Mouse (Mus musculus) forebrain, embryonic 14.5 days (tissue): Measurements from ENCODE around the gene Ell. TPM values are rescaled to one million over a fixed set of nuclear protein-coding genes. Genes with fewer than 3 reads are reported as not detected.
"Not testable (repeated sequence)": the region's sequence is repeated elsewhere in the genome, so short reads cannot be mapped to it uniquely, and the experiment has no call there.

Source experiments
- ATAC-seq: fragments of 200-750 bp; cut with Nextera tagmentation; 2 replicates; pipeline ENCODE4 v1.8.0; 2017; ENCODE audit warnings: mild to moderate bottlenecking, moderate library complexity
- DNase-seq: peaks from one replicate; pipeline ENCODE4 v3.0.0-alpha.2; 2015; ENCODE audit warnings: low spot score
- H3K27ac ChIP-seq: fragments of 300-500 bp; sonication (generic); 2 replicates; pipeline ENCODE4 v1.5.1; 2014; ENCODE audit warnings: low read depth, mild to moderate bottlenecking, control low read depth, low read length, moderate library complexity
- H3K27me3 ChIP-seq: fragments of 300-500 bp; sonication (generic); replicated peaks from 2 replicates; pipeline ENCODE4 v1.6.1; 2014; ENCODE audit warnings: low read length, control low read depth, mixed read lengths; ENCODE audit not compliant: control insufficient read depth, insufficient read depth
- H3K36me3 ChIP-seq: fragments of 300-500 bp; sonication (generic); 2 replicates; pipeline ENCODE4 v1.6.1; 2014; ENCODE audit warnings: low read length, control low read depth; ENCODE audit not compliant: control insufficient read depth, insufficient read depth
- H3K4me1 ChIP-seq: fragments of 300-500 bp; sonication (generic); 2 replicates; pipeline ENCODE4 v1.6.1; 2014; ENCODE audit warnings: antibody characterized with exemption, low read length, control low read depth; ENCODE audit not compliant: control insufficient read depth, insufficient read depth
- H3K4me2 ChIP-seq: fragments of 300-500 bp; sonication (generic); 2 replicates; pipeline ENCODE4 v1.6.1; 2014; ENCODE audit warnings: mild to moderate bottlenecking, control low read depth, low read length
- H3K4me3 ChIP-seq: fragments of 300-500 bp; sonication (generic); 2 replicates; pipeline ENCODE4 v1.5.1; 2014; ENCODE audit warnings: low read depth, low read length, control low read depth
- H3K9ac ChIP-seq: fragments of 300-500 bp; sonication (generic); 2 replicates; pipeline ENCODE4 v1.6.1; 2014; ENCODE audit warnings: mild to moderate bottlenecking, low read length, control low read depth, moderate library complexity
- H3K9me3 ChIP-seq: fragments of 300-500 bp; sonication (generic); replicated peaks from 2 replicates; pipeline ENCODE4 v1.6.1; 2016; ENCODE audit warnings: low read length, control low read depth, mixed read lengths; ENCODE audit not compliant: control insufficient read depth
- WGBS: fragments of 180-500 bp; shearing (Covaris S2); extraction: QIAGEN DNeasy Blood & Tissue Kit; methylation state at CpG from one replicate; pipeline ENCODE4 v1.1.7; 2014; 5-methylcytosine and 5-hydroxymethylcytosine counted together
- polyA plus RNA-seq: library from polyadenylated mRNA; unstranded; fragments of >200 nt; fragmentation: Nextera tagmentation; extraction: Ambion mirVana; gene quantifications from 2 replicates; pipeline ENCODE4 v1.2.1, GENCODE M21; 2014

Ell gene
- polyA plus RNA-seq, 1 experiment from 2014 or later = 15.1 TPM

GRCm38 (mm10) chr8:70505698-70506327 is 33.4 kb upstream of the Ell start:
- peaks cover 29% of the 10 kb centered on the region for H3K27me3 ChIP-seq
- no peaks in the 10 kb centered on the region for H3K9me3 ChIP-seq
- H3K27ac ChIP-seq = peak overlapping the region; percentile 85; the same call in 1 of the 2 replicates
- peaks cover 16% of the 10 kb centered on the region for H3K4me1 ChIP-seq
- no peak for DNase-seq
- peak overlapping the region; percentile 89 for H3K4me2 ChIP-seq
- ATAC-seq = no peak; the same call in 1 of the 2 replicates
- peak overlapping the region; percentile 52 for H3K4me3 ChIP-seq
- H3K36me3 ChIP-seq = peaks cover 29% of the 10 kb centered on the region
- 44% methylated on average over 32 of the region's 32 CpGs for WGBS
- H3K9ac ChIP-seq = peak overlapping the region; percentile 75

- Histone ChIP-seq H3K4me1 (peaks cover 16% of the 10 kb centered on the region), H3K9ac (peak within 1 kb of the TSS; percentile 75), H3K27me3 (peaks cover 23% of the 10 kb centered on the region), H3K27ac (peak within 1 kb of the TSS; percentile 85), H3K4me3 (peak within 1 kb of the TSS; percentile 52), H3K36me3 (peaks cover 29% of the 10 kb centered on the region), H3K9me3 (no peaks in the 10 kb centered on the region), H3K4me2 (peak within 1 kb of the TSS; percentile 89)
- ATAC-seq (peak; percentile 83), DNase-seq (peak; percentile 94)
- WGBS = 2% methylated on average over 40 of the region's 40 CpGs
These were observed 32.8 kb upstream of the Ell start, which contains the start of gene Rex1bd for GRCm38 (mm10) chr8:70506328-70507026. TSS of gene Rex1bd (minus strand) at chr8:70506752.

GRCm38 (mm10) chr8:70507027-70507393 is 32.2 kb upstream of the Ell start:
- WGBS = 56% methylated on average over 5 of the region's 5 CpGs
- Histone ChIP-seq H3K36me3 (peaks cover 29% of the 10 kb centered on the region), H3K27ac (no peak overlapping the region), H3K9ac (no peak overlapping the region), H3K4me1 (peaks cover 16% of the 10 kb centered on the region), H3K4me2 (peak overlapping the region; percentile 89; the same call in 1 of the 2 replicates), H3K4me3 (no peak overlapping the region; the same call in 1 of the 2 replicates), H3K9me3 (no peaks in the 10 kb centered on the region), H3K27me3 (peaks cover 17% of the 10 kb centered on the region)
- DNase-seq (no peak), ATAC-seq (no peak)

- Histone ChIP-seq H3K4me2 (peak overlapping the region; percentile 99), H3K4me3 (peak overlapping the region; percentile 97), H3K9ac (peak overlapping the region; percentile 97), H3K36me3 (peaks cover 35% of the 10 kb centered on the region), H3K27ac (no peak overlapping the region), H3K27me3 (no peaks in the 10 kb centered on the region), H3K9me3 (no peaks in the 10 kb centered on the region), H3K4me1 (peaks cover 16% of the 10 kb centered on the region)
- ATAC-seq = no peak
- no peak for DNase-seq
- WGBS = 13% methylated on average over 25 of the region's 25 CpGs
These were observed 29.8 kb upstream of the Ell start for GRCm38 (mm10) chr8:70509281-70509952.

GRCm38 (mm10) chr8:70510228-70510915 is 28.9 kb upstream of the Ell start, which contains the start of gene Uba52:
TSS of gene Uba52 (minus strand) at chr8:70510801.
- ATAC-seq (peak; percentile 86), DNase-seq (peak; percentile 99)
- H3K27me3 ChIP-seq = no peaks in the 10 kb centered on the region
- 2% methylated on average over 74 of the region's 74 CpGs for WGBS
- no peaks in the 10 kb centered on the region for H3K9me3 ChIP-seq
- peaks cover 39% of the 10 kb centered on the region for H3K36me3 ChIP-seq
- peak within 1 kb of the TSS; percentile 99 for H3K4me2 ChIP-seq
- H3K9ac ChIP-seq = peak within 1 kb of the TSS; percentile 97
- H3K27ac ChIP-seq = peak within 1 kb of the TSS; percentile 93
- peak within 1 kb of the TSS; percentile 97 for H3K4me3 ChIP-seq
- H3K4me1 ChIP-seq = peaks cover 16% of the 10 kb centered on the region

- DNase-seq, ATAC-seq, H3K27me3 ChIP-seq, H3K4me1 ChIP-seq, H3K9me3 ChIP-seq, H3K9ac ChIP-seq: not testable (repeated sequence)
- Histone ChIP-seq H3K36me3 (peaks cover 41% of the 10 kb centered on the region), H3K4me2 (peak overlapping the region; percentile 43), H3K4me3 (peak overlapping the region; percentile 97), H3K27ac (0 out of 2 replicates have a peak overlapping the region, but pooled peaks have one; percentile 93)
- WGBS = 91% methylated on average over 6 of the region's 6 CpGs
These were observed 28.1 kb upstream of the Ell start for GRCm38 (mm10) chr8:70511174-70511573.

GRCm38 (mm10) chr8:70511770-70512169 is 27.5 kb upstream of the Ell start:
- Histone ChIP-seq H3K27me3 (no peaks in the 10 kb centered on the region), H3K4me2 (no peak overlapping the region), H3K9ac (no peak overlapping the region), H3K9me3 (no peaks in the 10 kb centered on the region), H3K36me3 (peaks cover 44% of the 10 kb centered on the region), H3K4me3 (no peak overlapping the region), H3K4me1 (peaks cover 10% of the 10 kb centered on the region), H3K27ac (no peak overlapping the region)
- DNase-seq = no peak
- WGBS = 94% methylated on average over 2 of the region's 2 CpGs
- no peak for ATAC-seq

- Histone ChIP-seq H3K9me3 (no peaks in the 10 kb centered on the region), H3K4me1 (peaks cover 10% of the 10 kb centered on the region), H3K9ac (no peak overlapping the region), H3K4me3 (no peak overlapping the region), H3K36me3 (peaks cover 40% of the 10 kb centered on the region), H3K4me2 (no peak overlapping the region), H3K27me3 (no peaks in the 10 kb centered on the region), H3K27ac (no peak overlapping the region)
- ATAC-seq = no peak
- DNase-seq = no peak
- 92% methylated on average over 11 of the region's 11 CpGs for WGBS
These were observed 26.9 kb upstream of the Ell start for GRCm38 (mm10) chr8:70512253-70512903.
